Mouse (Mus musculus) spleen, adult 12 weeks (tissue): ENCODE results near the gene Gm4924.

Source experiments
- DNase-seq: peaks from one replicate; pipeline ENCODE4 v3.0.0; 2022; ENCODE audit warnings: low spot score

Gene Gm4924

GRCm38 (mm10) chr10:82354083-82355010 is at the start of gene Gm4924:
Gene Gm4924, plus strand, starts transcription at chr10:82354255.
- DNase-seq: peak; percentile 56

- DNase-seq: no peak
Measured at GRCm38 (mm10) chr10:82316482-82316881, 37.6 kb upstream of the Gm4924 start, which contains the start of gene 4932415D10Rik. Gene 4932415D10Rik, minus strand, starts transcription at chr10:82316582.

- no peak for DNase-seq
Measured at GRCm38 (mm10) chr10:82320134-82320533, 33.9 kb upstream of the Gm4924 start.

- DNase-seq: no peak
Measured at GRCm38 (mm10) chr10:82329826-82330225, 24.2 kb upstream of the Gm4924 start.

- no peak for DNase-seq
Measured at GRCm38 (mm10) chr10:82355401-82355800, 1.3 kb downstream of the Gm4924 start.

- DNase-seq: no peak
Measured at GRCm38 (mm10) chr10:82361911-82362310, 7.9 kb downstream of the Gm4924 start.

- DNase-seq: no peak
Measured at GRCm38 (mm10) chr10:82382992-82383391, 28.9 kb downstream of the Gm4924 start.

GRCm38 (mm10) chr10:82409511-82409910 is 55.5 kb downstream of the Gm4924 start:
- no peak for DNase-seq

GRCm38 (mm10) chr10:82423631-82424030 is 69.6 kb downstream of the Gm4924 start:
- DNase-seq: no peak
